Mouse (Mus musculus) megakaryocyte, embryonic 14.5 days (primary cell): ENCODE measurements around the gene Klhl2.

Source experiments
- FLI1 ChIP-seq: IDR thresholded peaks from 2 replicates; pipeline ENCODE4 v1.6.1; 2012; ENCODE audit warnings: low read length, inconsistent platforms, mixed read lengths
- GATA1 ChIP-seq: IDR thresholded peaks from 3 replicates; pipeline ENCODE4 v1.6.1; 2012; ENCODE audit warnings: mixed read lengths, low read length, inconsistent platforms, borderline replicate concordance

- TF ChIP-seq GATA1 (no peak), FLI1 (no peak)
Observed at GRCm38 (mm10) chr8:64843168-64843567, 6.6 kb downstream of the Klhl2 start.
